Mouse (Mus musculus) stomach, postnatal 0 days (tissue): ENCODE data around the gene Pigv. TPM values are rescaled to one million over a fixed set of nuclear protein-coding genes. Genes with fewer than 3 reads are reported as not detected.

Source experiments
- ATAC-seq: fragments of 200-750 bp; cut with Nextera tagmentation; 2 replicates; pipeline ENCODE4 v1.8.0; 2017; ENCODE audit not compliant: low FRiP score, low TSS enrichment
- DNase-seq: peaks from one replicate; pipeline ENCODE4 v3.0.0-alpha.2; 2016; ENCODE audit warnings: low spot score
- H3K27ac ChIP-seq: fragments of 300-500 bp; sonication (generic); replicated peaks from 2 replicates; pipeline ENCODE4 v1.5.1; 2014; ENCODE audit warnings: mild to moderate bottlenecking, control low read depth
- H3K27me3 ChIP-seq: fragments of 300-500 bp; sonication (generic); 2 replicates; pipeline ENCODE4 v1.6.1; 2014; ENCODE audit warnings: low read length; ENCODE audit not compliant: control insufficient read depth, insufficient read depth
- H3K36me3 ChIP-seq: fragments of 300-500 bp; sonication (generic); 2 replicates; pipeline ENCODE4 v1.6.1; 2014; ENCODE audit warnings: low read length, mixed read lengths; ENCODE audit not compliant: control insufficient read depth, insufficient read depth
- H3K4me1 ChIP-seq: fragments of 300-500 bp; sonication (generic); replicated peaks from 2 replicates; pipeline ENCODE4 v1.6.1; 2014; ENCODE audit warnings: antibody characterized with exemption; ENCODE audit not compliant: control insufficient read depth, insufficient read depth
- H3K4me2 ChIP-seq: fragments of 300-500 bp; sonication (generic); replicated peaks from 2 replicates; pipeline ENCODE4 v1.6.1; 2014; ENCODE audit warnings: low read depth, mild to moderate bottlenecking, control low read depth, moderate library complexity
- H3K4me3 ChIP-seq: fragments of 300-500 bp; sonication (generic); 2 replicates; pipeline ENCODE4 v1.5.1; 2014; ENCODE audit warnings: low read depth, low read length, control low read depth
- H3K9ac ChIP-seq: fragments of 300-500 bp; sonication (generic); 2 replicates; pipeline ENCODE4 v1.6.1; 2014; ENCODE audit warnings: mild to moderate bottlenecking, low read length, control low read depth, mixed read lengths
- H3K9me3 ChIP-seq: fragments of 300-500 bp; sonication (generic); 2 replicates; pipeline ENCODE4 v1.6.1; 2016; ENCODE audit warnings: low read length; ENCODE audit not compliant: control insufficient read depth
- CTCF ChIP-seq: IDR thresholded peaks from 2 replicates; pipeline ENCODE4 v1.5.1; 2016; ENCODE audit warnings: antibody characterized with exemption, low read depth, mild to moderate bottlenecking, moderate library complexity
- EP300 ChIP-seq: optimal IDR thresholded peaks from 2 replicates; pipeline ENCODE3; 2016; ENCODE audit warnings: antibody characterized with exemption
- WGBS: fragments of 180-500 bp; shearing (Covaris S2); extraction: QIAGEN DNeasy Blood & Tissue Kit; methylation state at CpG from one replicate; pipeline ENCODE4 v1.1.7; 2014; 5-methylcytosine and 5-hydroxymethylcytosine counted together
- polyA plus RNA-seq: library from polyadenylated mRNA; unstranded; fragments of >200 nt; fragmentation: Nextera tagmentation; extraction: Ambion mirVana; gene quantifications from 2 replicates; pipeline ENCODE4 v1.2.1, GENCODE M21; 2015

The Pigv gene
- polyA plus RNA-seq, 1 experiment from 2014 or later, result 11.5 TPM

- H3K27me3 ChIP-seq, result no peaks in the 10 kb centered on the region
- DNase-seq, result no peak
- 84% methylated on average over 2 of the region's 2 CpGs for WGBS
These were observed 43.9 kb downstream of the Pigv start for GRCm38 (mm10) chr4:133628517-133628916.

GRCm38 (mm10) chr4:133627039-133627438 lies 45.4 kb downstream of the Pigv start:
- H3K4me2 ChIP-seq, result no peak overlapping the region
- H3K4me1 ChIP-seq, result no peaks in the 10 kb centered on the region
- H3K27me3 ChIP-seq, result no peaks in the 10 kb centered on the region
- H3K27ac ChIP-seq, result no peak overlapping the region
- DNase-seq, result no peak
- H3K36me3 ChIP-seq, result peaks cover 6% of the 10 kb centered on the region; the same call in 1 of the 2 replicates
- H3K9ac ChIP-seq, result no peak overlapping the region
- WGBS, result 92% methylated on average over 14 of the region's 14 CpGs
- no peak for ATAC-seq
- no peaks in the 10 kb centered on the region for H3K9me3 ChIP-seq
- TF ChIP-seq EP300 (no peak), CTCF (no peak)
- no peak overlapping the region for H3K4me3 ChIP-seq

More at GRCm38 (mm10) chr4:133628517-133628916, 43.9 kb downstream of the Pigv start:
- Histone ChIP-seq H3K27ac (no peak overlapping the region), H3K36me3 (peaks cover 6% of the 10 kb centered on the region; the same call in 1 of the 2 replicates), H3K4me2 (no peak overlapping the region), H3K9me3 (no peaks in the 10 kb centered on the region), H3K9ac (no peak overlapping the region), H3K4me1 (0 out of 2 replicates have a peak, but pooled peaks cover 3% of the 10 kb centered on the region), H3K4me3 (no peak overlapping the region)
- no peak for ATAC-seq
- no peak for TF ChIP-seq CTCF
- no peak for TF ChIP-seq EP300

GRCm38 (mm10) chr4:133626621-133627020 lies 45.8 kb downstream of the Pigv start:
- Histone ChIP-seq H3K9ac (no peak overlapping the region), H3K27me3 (no peaks in the 10 kb centered on the region), H3K9me3 (no peaks in the 10 kb centered on the region), H3K27ac (no peak overlapping the region), H3K4me2 (no peak overlapping the region), H3K4me1 (no peaks in the 10 kb centered on the region), H3K4me3 (no peak overlapping the region), H3K36me3 (peaks cover 6% of the 10 kb centered on the region; the same call in 1 of the 2 replicates)
- DNase-seq (no peak), ATAC-seq (no peak)
- WGBS, result 91% methylated on average over 9 of the region's 9 CpGs
- TF ChIP-seq EP300, result no peak
- TF ChIP-seq CTCF, result no peak

- Histone ChIP-seq H3K27ac (peak overlapping the region; percentile 63), H3K36me3 (peaks cover 6% of the 10 kb centered on the region; the same call in 1 of the 2 replicates), H3K4me1 (no peaks in the 10 kb centered on the region), H3K9ac (0 out of 2 replicates have a peak overlapping the region, but pooled peaks have one; percentile 4), H3K9me3 (no peaks in the 10 kb centered on the region), H3K4me3 (no peak overlapping the region), H3K4me2 (no peak overlapping the region), H3K27me3 (no peaks in the 10 kb centered on the region)
- DNase-seq (no peak), ATAC-seq (peak; percentile 56; the same call in 1 of the 2 replicates)
- WGBS, result 65% methylated on average over 5 of the region's 5 CpGs
- TF ChIP-seq CTCF (no peak), EP300 (no peak)
These were observed 46.2 kb downstream of the Pigv start for GRCm38 (mm10) chr4:133626221-133626620.

GRCm38 (mm10) chr4:133625621-133626071 lies 46.8 kb downstream of the Pigv start:
- DNase-seq, result peak; percentile 69
- no peaks in the 10 kb centered on the region for H3K9me3 ChIP-seq

GRCm38 (mm10) chr4:133624830-133625229 lies 47.6 kb downstream of the Pigv start:
- ATAC-seq (no peak), DNase-seq (no peak)
- H3K27ac ChIP-seq, result no peak overlapping the region
- no peak overlapping the region for H3K9ac ChIP-seq
- 94% methylated on average over 7 of the region's 7 CpGs for WGBS
- H3K4me3 ChIP-seq, result no peak overlapping the region
- no peaks in the 10 kb centered on the region for H3K9me3 ChIP-seq
- H3K36me3 ChIP-seq, result peaks cover 6% of the 10 kb centered on the region; the same call in 1 of the 2 replicates
- no peaks in the 10 kb centered on the region for H3K4me1 ChIP-seq
- TF ChIP-seq CTCF (no peak), EP300 (no peak)
- no peak overlapping the region for H3K4me2 ChIP-seq
- H3K27me3 ChIP-seq, result no peaks in the 10 kb centered on the region

More at GRCm38 (mm10) chr4:133625621-133626071, 46.8 kb downstream of the Pigv start:
- 61% methylated on average over 11 of the region's 11 CpGs for WGBS
- ATAC-seq, result peak; percentile 76
- Histone ChIP-seq H3K4me2 (no peak overlapping the region), H3K27me3 (no peaks in the 10 kb centered on the region), H3K27ac (peak overlapping the region; percentile 63), H3K36me3 (peaks cover 6% of the 10 kb centered on the region; the same call in 1 of the 2 replicates), H3K9ac (0 out of 2 replicates have a peak overlapping the region, but pooled peaks have one; percentile 4), H3K4me3 (no peak overlapping the region), H3K4me1 (no peaks in the 10 kb centered on the region)
- TF ChIP-seq EP300 (no peak), CTCF (no peak)
